Mouse (Mus musculus): ENCODE data around the gene Cnih2. TPM values are rescaled to one million over a fixed set of nuclear protein-coding genes. Genes with fewer than 3 reads are reported as not detected.

The Cnih2 gene
- total RNA-seq (2023), result 1 to 10 TPM; 1.2 to 2.2 TPM

DNA sequence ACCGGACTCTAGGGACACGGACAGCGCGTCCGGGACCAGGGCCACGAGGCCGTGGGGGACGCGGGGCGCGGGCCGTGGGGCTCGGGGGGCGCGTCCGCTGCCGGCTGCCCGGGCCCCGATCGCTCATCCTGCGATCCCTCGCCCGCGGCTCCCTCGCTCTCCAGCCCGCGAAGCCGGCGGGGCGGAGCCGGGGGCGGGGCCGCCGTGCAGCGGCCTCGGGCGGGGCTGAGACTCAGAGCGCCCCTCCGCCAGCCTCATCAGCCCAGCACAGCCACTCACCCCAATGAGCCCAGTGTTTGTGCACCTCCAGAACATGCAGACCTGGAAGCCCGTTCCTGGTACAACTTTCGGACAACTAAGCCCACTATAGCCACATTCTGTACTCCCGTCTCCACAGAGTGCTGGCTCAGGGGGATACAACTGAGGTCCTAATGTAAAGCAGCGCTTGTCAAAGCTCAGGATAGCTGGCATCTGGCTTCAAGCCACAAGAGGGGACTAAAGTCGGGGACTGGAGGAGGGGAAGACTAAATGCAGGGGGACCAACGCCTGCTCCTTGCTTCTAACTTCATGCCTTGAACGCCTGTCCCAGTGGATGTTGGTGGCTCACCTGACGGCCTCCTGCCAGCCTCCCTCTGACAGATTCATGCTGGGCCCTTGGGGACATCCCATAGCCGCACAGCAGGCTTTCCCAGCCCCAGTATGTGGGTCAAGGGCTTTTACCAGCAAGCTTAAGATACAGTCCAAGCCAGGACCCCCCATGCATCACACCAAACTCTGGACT, at the start of gene Cnih2:
Gene Cnih2 (minus strand): TSS at position 159 of the 781 bp plus-strand sequence.

DNA sequence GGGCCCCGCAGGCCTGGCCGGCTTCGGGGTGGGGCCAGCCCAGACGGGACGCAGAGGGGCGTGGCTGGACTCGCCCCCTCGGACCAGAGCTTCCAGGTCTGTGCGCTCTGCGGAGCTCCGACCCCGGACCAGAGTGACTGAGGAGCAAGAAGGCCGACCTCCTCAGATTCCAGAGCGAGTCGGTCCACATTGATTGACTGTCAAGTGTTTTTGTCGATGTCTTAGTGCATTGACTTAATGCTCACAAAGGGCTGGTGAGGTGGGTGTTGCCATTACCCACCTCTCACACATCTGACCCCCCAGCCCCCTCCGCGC, 20.0 kb upstream of the Cnih2 start, which contains the start of gene Klc2:
Gene Klc2 (minus strand): TSS at position 177 of the 315 bp plus-strand sequence.

DNA sequence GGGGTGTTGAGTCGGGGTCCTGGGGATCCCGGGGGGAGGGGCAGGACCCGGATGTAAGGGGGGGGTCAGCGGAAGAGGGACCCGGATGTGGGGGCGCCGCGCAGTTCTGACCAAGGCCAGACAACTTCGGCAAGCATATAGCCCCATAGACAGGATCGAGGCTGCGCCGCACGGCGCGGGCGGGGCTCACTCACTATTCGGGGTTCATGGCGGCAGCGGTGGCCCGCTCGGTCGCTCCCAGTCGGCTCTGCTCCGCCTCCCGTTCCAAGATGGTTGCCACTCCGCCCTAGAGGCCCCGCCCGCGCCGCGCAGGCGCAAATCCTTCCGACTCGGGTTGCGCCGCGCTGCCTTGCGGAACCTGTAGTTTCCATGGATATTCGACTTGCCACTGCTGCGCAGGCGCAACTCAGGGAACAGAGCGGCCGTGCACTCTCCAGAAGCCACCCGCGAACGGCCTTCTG, 8.4 kb upstream of the Cnih2 start, which contains the start of gene Rab1b:
Gene Rab1b (minus strand): TSS at position 342 of the 461 bp plus-strand sequence.

DNA sequence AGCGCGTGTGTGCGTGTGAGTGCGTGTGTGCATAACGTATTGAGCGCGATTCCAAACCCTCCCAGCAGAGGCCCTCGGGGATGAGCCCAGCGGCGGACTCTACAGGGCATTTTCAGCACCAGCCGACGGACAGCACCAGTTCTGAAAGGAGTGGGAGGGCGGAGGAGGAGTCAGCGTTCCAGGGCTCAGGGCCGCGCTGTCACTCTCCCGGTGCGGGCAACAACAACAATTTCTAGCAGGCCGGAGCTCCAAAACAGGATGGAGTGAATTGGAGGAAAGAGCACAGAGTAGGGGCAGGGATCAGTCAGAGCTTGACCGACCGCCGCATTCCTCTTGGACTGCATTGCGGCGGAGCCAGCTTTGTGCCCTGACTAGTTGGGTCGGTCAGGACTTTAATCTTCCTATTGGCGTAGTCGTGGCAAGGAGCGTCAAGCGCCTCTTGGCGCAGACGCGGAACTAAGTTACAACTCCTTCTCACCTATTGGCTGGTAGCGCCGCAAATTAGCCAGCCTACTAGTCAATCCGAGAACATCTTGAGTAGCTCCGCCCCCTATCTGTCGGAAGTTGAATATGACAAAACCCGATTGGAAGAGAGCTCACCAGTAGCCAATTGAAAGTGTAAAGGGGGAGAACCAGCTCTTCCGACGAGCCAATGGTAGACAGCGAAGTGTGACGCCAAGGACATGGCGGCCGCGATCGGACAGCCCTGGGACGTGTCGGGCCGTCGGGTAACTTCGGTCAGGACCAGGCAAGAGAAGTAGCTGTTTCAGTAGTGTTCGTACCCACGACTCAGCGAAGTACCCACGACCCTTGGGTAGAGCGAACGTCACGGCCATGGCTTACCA, 10.2 kb downstream of the Cnih2 start, which contains the start of gene Yif1a:
Gene Yif1a (plus strand): TSS at position 655 of the 845 bp plus-strand sequence.

DNA sequence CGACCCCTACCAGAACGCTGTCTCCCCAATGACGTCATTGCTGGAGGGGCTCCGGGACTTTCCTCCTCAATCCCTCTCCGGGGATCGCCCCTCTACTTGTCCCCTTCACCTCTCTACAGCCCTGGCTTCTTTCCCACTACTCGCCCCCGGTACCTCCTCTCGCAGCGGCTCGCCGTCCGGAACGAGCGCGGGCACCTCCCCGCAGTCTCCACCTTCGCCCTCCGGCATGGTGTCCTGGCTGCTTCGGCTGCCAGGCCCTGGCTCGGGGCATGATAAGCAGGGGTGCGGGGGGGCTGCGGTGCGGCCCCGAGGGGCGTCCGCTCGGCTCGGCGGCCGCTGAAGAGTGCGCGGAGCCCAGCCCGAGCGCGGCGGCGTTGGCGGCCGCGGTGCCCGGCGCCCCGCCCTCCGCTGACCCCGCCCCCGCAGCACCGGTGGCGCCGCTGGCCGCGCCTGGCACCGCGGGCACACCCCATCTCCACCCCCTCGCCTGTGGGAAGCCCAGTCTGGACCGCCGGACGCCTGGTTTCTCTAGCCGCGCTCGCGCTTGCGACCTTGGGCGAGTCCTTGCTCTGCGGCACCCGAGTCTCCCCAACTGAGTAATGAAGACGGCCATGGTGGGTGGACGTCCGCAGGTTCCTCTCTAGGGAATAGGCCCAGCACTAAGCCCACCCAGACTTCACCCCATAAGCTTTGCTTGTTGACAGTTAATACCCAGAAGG, 13.0 kb downstream of the Cnih2 start, which contains the start of gene Tmem151a:
Gene Tmem151a (minus strand): TSS at position 387 of the 719 bp plus-strand sequence.

DNA sequence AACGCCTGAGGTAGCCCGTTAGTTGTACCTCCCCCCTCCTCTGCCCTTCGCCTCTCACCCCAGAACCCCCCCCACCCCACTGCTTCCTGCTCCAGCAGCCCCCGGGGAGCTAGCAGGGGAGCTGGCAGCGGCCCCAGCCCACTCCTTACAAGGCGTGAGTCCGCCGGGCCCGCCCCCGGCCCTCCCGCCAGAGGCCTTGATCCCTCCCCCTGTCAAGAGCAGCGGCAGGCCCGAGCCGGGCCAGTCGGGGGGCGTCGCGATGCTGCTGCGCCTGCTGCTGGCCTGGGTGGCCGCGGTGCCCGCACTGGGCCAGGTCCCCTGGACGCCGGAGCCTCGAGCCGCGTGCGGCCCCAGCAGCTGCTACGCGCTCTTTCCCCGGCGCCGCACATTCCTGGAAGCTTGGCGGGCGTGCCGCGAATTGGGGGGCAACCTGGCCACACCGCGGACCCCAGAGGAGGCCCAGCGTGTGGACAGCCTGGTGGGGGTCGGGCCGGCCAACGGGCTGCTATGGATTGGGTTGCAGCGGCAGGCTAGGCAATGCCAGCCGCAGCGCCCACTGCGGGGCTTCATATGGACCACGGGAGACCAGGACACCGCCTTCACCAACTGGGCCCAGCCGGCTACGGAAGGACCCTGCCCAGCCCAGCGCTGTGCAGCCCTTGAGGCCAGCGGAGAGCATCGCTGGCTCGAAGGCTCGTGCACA, 30.3 kb downstream of the Cnih2 start, which contains the start of gene Cd248:
Gene Cd248 (plus strand): TSS at position 212 of the 703 bp plus-strand sequence.

DNA sequence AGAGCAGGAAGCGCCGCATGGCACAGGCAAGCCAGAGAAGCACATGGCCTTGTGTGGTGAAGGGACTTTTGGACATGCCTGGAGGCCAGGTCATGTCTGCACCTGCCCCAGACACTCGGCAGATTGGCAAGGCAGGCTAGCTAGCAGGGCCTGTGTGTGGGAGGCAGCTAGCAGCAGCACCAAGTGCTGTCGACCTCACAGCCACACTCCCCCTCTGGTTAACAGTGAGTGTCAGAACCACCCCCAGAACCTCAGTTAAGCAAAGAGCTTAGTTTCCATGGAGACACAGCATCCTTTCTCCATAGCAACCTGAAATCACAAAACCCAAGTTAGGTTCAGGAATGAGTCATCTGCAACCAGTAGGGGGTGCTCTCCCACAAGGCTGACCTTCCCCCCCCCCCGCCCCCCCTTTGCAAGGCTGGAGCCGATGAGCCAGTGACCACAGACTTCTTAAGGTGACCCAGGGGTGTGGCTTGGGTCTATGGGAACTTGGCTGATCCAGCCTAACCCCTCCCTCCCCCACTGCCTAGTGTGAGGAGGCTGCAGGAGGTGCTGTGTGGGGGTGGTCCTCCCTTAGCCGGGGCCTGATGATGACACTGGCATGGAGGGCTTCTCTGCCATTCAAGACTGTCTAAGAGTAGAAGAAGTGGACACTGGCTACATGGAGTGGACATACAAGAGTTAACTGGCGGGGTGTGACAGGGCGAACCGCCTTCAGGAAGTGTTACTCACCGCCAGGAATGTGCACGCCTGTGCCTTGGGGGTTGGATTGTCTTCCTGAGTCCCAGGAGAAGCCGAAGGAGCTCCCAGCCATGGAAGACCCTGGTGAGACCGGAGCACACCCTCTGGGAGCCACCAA, 48.0 kb downstream of the Cnih2 start, which contains the start of gene Rin1:
Gene Rin1 (plus strand): TSS at position 435 of the 859 bp plus-strand sequence.

Other genes with a start within 250 kb of the Cnih2 start
- under 1 TPM in 1 of 2 experiments, not detected in 1; 0.87 TPM for gene Ctsf, start 243.4 kb downstream of the Cnih2 start, total RNA-seq (2023)
- not detected for gene Actn3, start 220.6 kb downstream of the Cnih2 start, total RNA-seq (2023)
- 1 to 10 TPM; 7.9 to 9.3 TPM for gene Zdhhc24, start 219.9 kb downstream of the Cnih2 start, total RNA-seq (2023)
- gene Bbs1, start 191.9 kb downstream of the Cnih2 start, total RNA-seq (2023), result 1 to 10 TPM; 4.1 to 4.3 TPM
- gene Dpp3, start 170.2 kb downstream of the Cnih2 start, total RNA-seq (2023), result 10 to 100 TPM; 78.9 to 86.2 TPM
- gene Peli3, start 155.4 kb downstream of the Cnih2 start, total RNA-seq (2023), result 1 to 10 TPM; 1.7 to 4.2 TPM
- gene Mrpl11, start 136.4 kb downstream of the Cnih2 start, total RNA-seq (2023), result 10 to 100 TPM; 22.0 to 39.4 TPM
- gene Npas4, start 108.2 kb downstream of the Cnih2 start, total RNA-seq (2023), result not detected
- 1 to 10 TPM; 5.6 to 9.4 TPM for gene Slc29a2, start 74.7 kb downstream of the Cnih2 start, total RNA-seq (2023)
- 1 to 10 TPM; 4.8 TPM for gene B4gat1, start 59.7 kb downstream of the Cnih2 start, total RNA-seq (2023)
- gene AC124502.3, start 59.6 kb downstream of the Cnih2 start, total RNA-seq (2023), result 1 to 10 TPM; 1.2 to 2.8 TPM
- gene Brms1, start 57.2 kb downstream of the Cnih2 start, total RNA-seq (2023), result 10 to 100 TPM; 63.7 to 71.9 TPM
- gene Rin1, start 48.0 kb downstream of the Cnih2 start, total RNA-seq (2023), result 1 to 10 TPM; 2.5 to 5.3 TPM
- not detected for gene Cd248, start 30.4 kb downstream of the Cnih2 start, total RNA-seq (2023)
- gene Tmem151a, start 13.0 kb downstream of the Cnih2 start, total RNA-seq (2023), result not detected
- 10 to 100 TPM; 29.3 to 49.9 TPM for gene Yif1a, start 10.0 kb downstream of the Cnih2 start, total RNA-seq (2023)
- gene Rab1b, start 8.6 kb upstream of the Cnih2 start, total RNA-seq (2023), result 100 to 1,000 TPM; 102 to 110 TPM
- 10 to 100 TPM; 42.3 to 50.5 TPM for gene Klc2, start 20.0 kb upstream of the Cnih2 start, total RNA-seq (2023)
- gene Pacs1, start 174.6 kb upstream of the Cnih2 start, total RNA-seq (2023), result 10 to 100 TPM; 81.2 to 92.8 TPM
- gene Sf3b2, start 196.9 kb upstream of the Cnih2 start, total RNA-seq (2023), result 100 to 1,000 TPM; 309 to 311 TPM
- not detected for gene Gal3st3, start 199.8 kb upstream of the Cnih2 start, total RNA-seq (2023)
- gene Catsper1, start 237.2 kb upstream of the Cnih2 start, total RNA-seq (2023), result not detected